Mouse (Mus musculus) heart, embryonic 14.5 days (tissue): Measurements from ENCODE around the gene Rdx. TPM values are rescaled to one million over a fixed set of nuclear protein-coding genes. Genes with fewer than 3 reads are reported as not detected.
"Not testable (repeated sequence)": the region's sequence is repeated elsewhere in the genome, so short reads cannot be mapped to it uniquely, and the experiment has no call there.

Source experiments
- ATAC-seq: fragments of 200-750 bp; cut with Nextera tagmentation; 2 replicates; pipeline ENCODE4 v1.8.0; 2017; ENCODE audit warnings: low read depth, moderate TSS enrichment; ENCODE audit not compliant: insufficient number of reproducible peaks, insufficient read depth, low FRiP score
- H3K27ac ChIP-seq, 2 experiments: fragments of 200-500 bp in 1 of 2; fragments of 300-500 bp in 1 of 2; sonication (generic) in 1 of 2; replicated peaks in 1 of 2; 2 replicates each; pipeline ENCODE4 v1.5.1; 2012 to 2014; ENCODE audit warnings: low read depth in 2 of 2, low read length in 2 of 2, control low read depth in 1 of 2, mild to moderate bottlenecking in 1 of 2, mixed read lengths in 1 of 2; ENCODE audit not compliant: control insufficient read depth in 1 of 2, insufficient read depth in 1 of 2
- H3K27me3 ChIP-seq: fragments of 300-500 bp; sonication (generic); 2 replicates; pipeline ENCODE4 v1.6.1; 2014; ENCODE audit warnings: mild to moderate bottlenecking, low read length, control low read depth; ENCODE audit not compliant: control insufficient read depth, insufficient read depth
- H3K36me3 ChIP-seq: fragments of 300-500 bp; sonication (generic); 2 replicates; pipeline ENCODE4 v1.6.1; 2014; ENCODE audit warnings: mild to moderate bottlenecking, control low read depth, low read length, mixed read lengths; ENCODE audit not compliant: control insufficient read depth, insufficient read depth
- H3K4me1 ChIP-seq, 2 experiments: fragments of 200-500 bp in 1 of 2; fragments of 300-500 bp in 1 of 2; sonication (generic) in 1 of 2; 2 replicates each; pipeline ENCODE4 v1.6.1; 2012 to 2014; ENCODE audit warnings: low read length in 2 of 2, control low read depth in 1 of 2, mixed read lengths in 1 of 2; ENCODE audit not compliant: control insufficient read depth in 2 of 2, insufficient read depth in 2 of 2
- H3K4me2 ChIP-seq: fragments of 300-500 bp; sonication (generic); 2 replicates; pipeline ENCODE4 v1.6.1; 2014; ENCODE audit warnings: mild to moderate bottlenecking, low read length
- H3K4me3 ChIP-seq, 2 experiments: fragments of 200-500 bp in 1 of 2; fragments of 300-500 bp in 1 of 2; sonication (generic) in 1 of 2; 2 replicates each; pipeline ENCODE4 v1.5.1; 2012 to 2014; ENCODE audit warnings: low read length in 2 of 2, mild to moderate bottlenecking in 2 of 2, control low read depth in 1 of 2, low read depth in 1 of 2, moderate library complexity in 1 of 2; ENCODE audit not compliant: control insufficient read depth in 1 of 2, insufficient read depth in 1 of 2
- H3K9ac ChIP-seq: fragments of 300-500 bp; sonication (generic); 2 replicates; pipeline ENCODE4 v1.6.1; 2014; ENCODE audit warnings: mild to moderate bottlenecking, low read length
- H3K9me3 ChIP-seq: fragments of 300-500 bp; sonication (generic); 2 replicates; pipeline ENCODE4 v1.6.1; 2016; ENCODE audit warnings: low read length, control low read depth; ENCODE audit not compliant: control insufficient read depth
- WGBS: fragments of 180-500 bp; shearing (Covaris S2); extraction: QIAGEN DNeasy Blood & Tissue Kit; methylation state at CpG from one replicate; pipeline ENCODE4 v1.1.7; 2014; 5-methylcytosine and 5-hydroxymethylcytosine counted together
- polyA plus RNA-seq: library from polyadenylated mRNA; unstranded; fragments of >200 nt; fragmentation: Nextera tagmentation; extraction: Ambion mirVana; gene quantifications from 2 replicates; pipeline ENCODE4 v1.2.1, GENCODE M21; 2014

The Rdx gene
- polyA plus RNA-seq, 1 experiment from 2014 or later: 141 TPM

- ATAC-seq: no peak
- 49% methylated on average over 3 of the region's 3 CpGs for WGBS
- H3K36me3 ChIP-seq: no peaks in the 10 kb centered on the region
- no peak overlapping the region for H3K4me2 ChIP-seq
- H3K9me3 ChIP-seq: no peaks in the 10 kb centered on the region
- peaks cover 6 to 50% of the 10 kb centered on the region in 2 experiments for H3K4me1 ChIP-seq
- no peak overlapping the region for H3K9ac ChIP-seq
- no peak overlapping the region for H3K27ac ChIP-seq
- H3K27me3 ChIP-seq: no peaks in the 10 kb centered on the region
- H3K4me3 ChIP-seq: no peak overlapping the region
Observed at GRCm38 (mm10) chr9:52055313-52055712, 8.3 kb downstream of the Rdx start.

DNA sequence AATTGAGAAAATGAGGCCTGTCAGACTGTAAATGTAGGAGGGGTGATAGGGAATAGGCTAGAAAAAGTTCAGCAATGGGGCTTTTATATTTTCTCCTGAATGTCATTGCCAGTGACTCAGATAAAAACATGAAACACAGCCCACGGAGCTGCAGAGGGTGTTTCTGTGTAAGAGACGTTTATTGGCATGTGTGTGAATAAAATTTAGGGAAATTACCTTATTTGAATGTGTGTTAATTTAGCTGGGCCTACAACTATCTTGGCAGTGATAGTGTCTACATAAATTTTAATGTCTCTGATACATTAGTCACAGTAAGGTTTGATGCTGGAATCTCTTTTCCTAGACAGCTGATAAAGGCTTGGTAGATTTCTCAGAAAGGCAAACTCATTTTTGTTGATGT, 12.8 kb downstream of the Rdx start:
- whole genome bisulfite sequencing: 37% methylated on average over 2 of the region's 2 CpGs
- Histone ChIP-seq H3K36me3 (peaks cover 30% of the 10 kb centered on the region), H3K9ac (no peak overlapping the region), H3K27me3 (no peaks in the 10 kb centered on the region), H3K4me1 (peaks cover 6 to 31% of the 10 kb centered on the region in 2 experiments), H3K27ac (no peak overlapping the region), H3K9me3 (no peaks in the 10 kb centered on the region), H3K4me3 (no peak overlapping the region), H3K4me2 (no peak overlapping the region)
- ATAC-seq: no peak

- H3K9me3 ChIP-seq: no peaks in the 10 kb centered on the region
- no peak overlapping the region for H3K9ac ChIP-seq
- no peak overlapping the region for H3K27ac ChIP-seq
- H3K27me3 ChIP-seq: no peaks in the 10 kb centered on the region
- 95% methylated on average over 2 of the region's 2 CpGs for WGBS
- H3K36me3 ChIP-seq: peaks cover 88% of the 10 kb centered on the region
- H3K4me2 ChIP-seq: no peak overlapping the region
- no peaks in the 10 kb centered on the region for H3K4me1 ChIP-seq
- H3K4me3 ChIP-seq: no peak overlapping the region
- no peak for ATAC-seq
Observed at GRCm38 (mm10) chr9:52070052-52070451, 23.1 kb downstream of the Rdx start.

DNA sequence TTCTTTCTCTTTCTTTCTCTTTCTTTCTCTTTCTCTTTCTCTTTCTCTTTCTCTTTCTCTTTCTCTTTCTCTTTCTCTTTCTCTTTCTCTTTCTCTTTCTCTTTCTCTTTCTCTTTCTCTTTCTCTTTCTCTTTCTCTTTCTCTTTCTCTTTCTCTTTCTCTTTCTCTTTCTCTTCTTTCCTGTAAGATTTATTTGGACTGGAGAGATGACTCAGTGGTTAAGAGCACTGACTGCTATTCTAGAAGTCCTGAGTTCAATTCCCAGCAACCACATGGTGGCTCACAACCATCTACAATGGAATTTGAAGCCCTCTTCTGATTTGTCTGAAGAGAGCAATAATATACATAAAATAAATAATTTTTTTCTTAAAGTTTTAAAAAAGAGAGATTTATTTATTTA, 24.4 kb downstream of the Rdx start:
- H3K4me3 ChIP-seq, H3K9ac ChIP-seq, ATAC-seq, H3K4me2 ChIP-seq, H3K4me1 ChIP-seq, H3K9me3 ChIP-seq, H3K27me3 ChIP-seq, H3K27ac ChIP-seq: not testable (repeated sequence)
- H3K36me3 ChIP-seq: peaks cover 88% of the 10 kb centered on the region

DNA sequence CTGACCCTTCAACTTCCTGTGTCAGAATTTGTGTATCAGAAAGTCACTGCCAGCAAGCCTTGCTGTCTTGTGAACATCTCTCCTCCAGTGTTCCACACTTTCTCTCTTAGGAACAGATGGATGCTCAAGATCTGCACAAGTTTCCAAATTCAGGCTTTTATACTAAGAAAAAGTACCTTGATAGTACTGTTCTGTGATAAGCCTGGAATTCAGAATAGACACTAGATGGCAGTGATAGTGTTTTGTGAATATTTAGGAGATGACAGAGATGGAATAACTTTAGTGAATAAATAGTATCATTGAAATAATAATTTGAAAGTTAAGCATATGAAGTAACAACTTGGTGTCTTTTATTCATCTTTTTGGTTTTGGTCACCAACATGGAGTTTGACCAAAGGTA, 25.2 kb downstream of the Rdx start:
- Histone ChIP-seq H3K9me3 (no peaks in the 10 kb centered on the region), H3K4me1 (no peaks in the 10 kb centered on the region), H3K27ac (no peak overlapping the region), H3K36me3 (peaks cover 88% of the 10 kb centered on the region), H3K27me3 (no peaks in the 10 kb centered on the region), H3K4me3 (no peak overlapping the region), H3K4me2 (no peak overlapping the region), H3K9ac (no peak overlapping the region)
- ATAC-seq: no peak

GRCm38 (mm10) chr9:52076089-52076488, 29.1 kb downstream of the Rdx start:
- no peaks in the 10 kb centered on the region for H3K9me3 ChIP-seq

GRCm38 (mm10) chr9:52077692-52078091, 30.7 kb downstream of the Rdx start:
- no peak for ATAC-seq
- H3K4me2 ChIP-seq: no peak overlapping the region
- H3K36me3 ChIP-seq: peaks cover 95% of the 10 kb centered on the region
- H3K27me3 ChIP-seq: no peaks in the 10 kb centered on the region
- no peak overlapping the region for H3K4me3 ChIP-seq
- H3K27ac ChIP-seq: no peak overlapping the region
- no peaks in the 10 kb centered on the region for H3K4me1 ChIP-seq
- 90% methylated on average over 1 of the region's 1 CpGs for WGBS
- H3K9me3 ChIP-seq: no peaks in the 10 kb centered on the region
- no peak overlapping the region for H3K9ac ChIP-seq

More at GRCm38 (mm10) chr9:52076089-52076488, 29.1 kb downstream of the Rdx start:
- Histone ChIP-seq H3K27me3 (no peaks in the 10 kb centered on the region), H3K4me1 (no peaks in the 10 kb centered on the region), H3K27ac (no peak overlapping the region), H3K4me2 (no peak overlapping the region), H3K4me3 (no peak overlapping the region), H3K9ac (no peak overlapping the region), H3K36me3 (peaks cover 93% of the 10 kb centered on the region)
- ATAC-seq: no peak
- 84% methylated on average over 2 of the region's 2 CpGs for WGBS

DNA sequence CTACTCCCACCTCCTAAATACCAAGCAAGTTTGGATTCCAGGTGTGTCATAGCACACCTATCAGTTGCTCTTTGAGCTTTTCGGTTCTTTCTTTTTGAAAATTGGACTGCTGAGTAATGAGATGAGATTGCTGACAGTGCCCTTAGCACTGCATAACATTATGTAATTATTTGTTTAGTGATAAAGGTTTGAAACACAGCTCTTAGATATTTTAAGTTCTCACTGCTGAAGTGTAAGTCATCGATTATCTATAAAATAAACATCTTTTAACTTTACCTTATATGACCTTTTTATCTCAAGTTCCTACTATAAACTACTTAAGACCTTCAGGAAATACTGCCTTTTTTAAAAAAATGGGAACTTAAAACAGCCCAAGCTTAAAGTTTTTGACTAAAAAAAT, 35.0 kb downstream of the Rdx start:
- H3K36me3 ChIP-seq: peaks cover 89% of the 10 kb centered on the region
- H3K4me1 ChIP-seq: no peaks in the 10 kb centered on the region
- H3K4me2 ChIP-seq: no peak overlapping the region
- WGBS: 69% methylated on average over 2 of the region's 2 CpGs
- no peaks in the 10 kb centered on the region for H3K9me3 ChIP-seq
- H3K9ac ChIP-seq: no peak overlapping the region
- H3K27ac ChIP-seq: no peak overlapping the region
- H3K27me3 ChIP-seq: no peaks in the 10 kb centered on the region
- H3K4me3 ChIP-seq: no peak overlapping the region
- ATAC-seq: no peak
